Mouse (Mus musculus): Measurements from ENCODE around the gene Cyp2j5.
"Not testable (repeated sequence)": the region's sequence is repeated elsewhere in the genome, so short reads cannot be mapped to it uniquely, and the experiment has no call there.

Cyp2j5 gene

DNA sequence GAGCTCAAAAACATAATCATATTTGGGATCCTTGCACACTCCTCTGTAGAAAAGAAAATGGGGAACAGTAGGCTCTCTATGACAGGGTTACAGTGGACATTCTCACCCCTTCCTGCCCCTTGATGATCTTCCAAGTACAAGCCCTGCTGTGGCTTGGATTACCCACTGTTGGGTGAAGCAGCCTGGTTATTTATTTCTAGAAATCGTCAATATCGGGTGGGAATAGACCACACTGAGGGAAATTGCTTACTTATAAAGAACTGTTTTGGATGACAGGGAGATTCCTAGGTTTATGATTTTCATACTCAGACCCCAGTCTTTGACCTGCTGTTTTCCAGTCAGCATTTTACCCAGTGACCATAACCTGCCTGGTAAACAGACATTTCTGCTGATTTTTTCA lies at the start of gene Cyp2j5:
Cyp2j5 (minus strand) TSS at position 164 of the 400 bp plus-strand sequence.
- no peak for DNase-seq (ENCODE audit: low spot score)

DNA sequence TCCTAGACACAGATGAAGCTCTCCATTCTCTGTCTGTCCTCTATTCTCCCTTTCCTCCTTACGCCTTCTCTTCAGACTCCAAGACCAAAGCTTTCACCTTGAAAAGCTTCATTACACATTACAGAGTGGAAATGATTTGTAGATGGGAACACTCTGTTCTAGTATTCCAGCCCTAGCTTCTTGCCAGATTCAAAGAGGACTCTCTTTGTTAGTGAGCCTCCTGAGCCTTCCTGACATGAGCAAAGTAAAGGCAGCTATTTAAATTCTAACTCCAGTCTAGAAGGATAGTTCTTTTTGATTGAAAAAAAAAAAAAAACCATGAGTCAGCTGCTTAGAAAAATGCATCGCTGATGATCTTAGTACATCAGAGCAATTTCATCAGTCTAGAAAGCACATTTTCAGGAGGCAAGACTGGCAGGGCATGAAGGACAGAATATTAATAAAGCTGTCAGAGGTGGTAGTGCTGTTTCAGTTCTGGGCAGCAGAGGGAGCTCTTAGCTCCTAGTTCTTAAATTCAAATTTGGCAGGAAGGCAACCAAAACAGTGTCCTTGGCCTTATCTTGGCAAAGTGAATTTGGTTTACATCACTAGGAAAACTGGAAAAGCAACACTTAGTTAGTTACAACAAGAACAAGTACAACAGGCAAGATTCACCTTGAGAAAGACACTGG lies 41.5 kb upstream of the Cyp2j5 start:
- DNase-seq (ENCODE audit: low spot score) = no peak

DNA sequence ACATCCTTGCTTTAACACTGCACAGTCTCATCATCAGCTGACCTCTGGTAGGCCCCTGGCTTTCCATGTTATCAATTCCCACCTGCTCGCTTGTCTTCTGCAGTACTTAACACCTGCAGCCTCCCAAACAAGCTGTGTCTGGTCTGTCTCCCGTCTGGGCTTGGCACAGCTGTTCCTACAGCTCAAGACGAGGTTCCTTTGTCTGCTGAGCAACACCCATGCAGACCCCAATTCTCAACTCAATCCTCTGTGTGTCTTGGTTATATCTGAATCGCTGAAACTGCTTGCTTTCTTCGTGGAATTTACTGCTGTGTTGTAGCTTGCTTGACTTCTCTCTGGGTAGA lies 34.2 kb upstream of the Cyp2j5 start:
- no peak for DNase-seq (ENCODE audit: low spot score)

DNA sequence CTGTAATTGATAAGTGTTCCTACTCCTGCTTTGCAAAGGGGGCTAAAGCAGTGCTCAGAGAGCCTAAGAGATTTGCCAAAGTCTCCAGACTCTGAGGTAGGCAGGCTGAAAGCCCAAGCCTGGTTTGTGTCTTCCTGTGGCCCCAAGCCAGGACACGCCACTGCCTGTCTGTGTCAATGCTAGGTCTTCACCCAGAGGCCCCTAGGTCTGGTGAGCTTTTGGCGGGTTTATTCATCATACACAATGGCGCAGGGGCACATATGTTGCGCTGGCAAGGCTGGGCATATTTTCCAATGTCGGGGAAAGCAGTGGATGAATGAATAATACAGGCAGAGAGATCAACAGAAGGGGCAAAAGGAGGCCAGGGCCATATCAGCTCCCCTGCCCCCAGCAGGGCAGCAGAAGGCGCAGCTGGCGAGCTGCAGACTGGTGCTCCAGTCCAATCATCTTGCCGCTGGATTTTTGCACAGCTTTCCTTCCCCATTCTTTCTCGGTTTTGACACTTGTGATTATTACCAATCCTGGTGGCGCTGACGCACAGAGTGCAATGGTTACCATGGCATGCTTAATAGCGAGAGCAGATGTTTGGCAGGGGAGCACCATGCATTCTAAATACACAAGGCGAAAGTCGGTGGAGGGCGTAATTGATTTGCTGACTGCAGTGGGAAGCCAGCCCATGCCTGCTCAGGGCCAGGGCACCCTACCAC lies 33.7 kb upstream of the Cyp2j5 start:
- no peak for DNase-seq (ENCODE audit: low spot score)

DNA sequence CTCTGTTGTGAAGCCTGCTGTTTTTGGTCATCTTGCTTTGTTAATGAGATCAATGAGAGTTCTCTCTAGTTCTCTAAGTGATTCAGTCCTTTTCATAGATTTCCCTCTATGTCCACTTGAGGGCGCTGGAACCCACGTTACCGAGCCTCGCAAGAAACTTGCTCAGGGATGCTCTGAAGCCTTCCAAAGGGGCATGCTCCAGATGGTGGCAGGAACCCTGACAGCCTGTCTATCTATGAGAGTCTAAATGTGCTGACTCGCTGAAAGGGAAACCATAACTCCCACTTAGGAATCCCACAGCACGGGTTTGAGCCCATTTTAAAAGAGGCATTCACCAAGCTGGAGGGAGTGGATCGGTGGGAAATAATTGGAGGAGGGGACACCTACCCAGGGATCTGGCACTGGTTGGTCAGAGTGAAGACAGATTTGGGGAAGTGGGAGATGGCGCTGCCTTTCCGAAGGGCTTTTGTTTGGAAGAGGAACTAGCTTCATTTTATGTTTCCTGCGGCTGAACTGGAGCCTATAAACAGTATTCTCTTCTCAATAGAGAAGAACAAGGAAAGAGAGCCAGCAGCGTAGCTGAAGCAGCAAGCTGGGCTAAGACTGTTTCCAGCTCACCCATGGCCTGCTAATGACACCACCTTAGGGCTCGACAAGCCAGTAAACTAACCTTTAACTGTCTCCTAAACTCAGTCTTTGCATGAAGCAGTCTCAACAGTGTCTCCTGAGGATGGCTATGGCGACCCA lies 32.8 kb upstream of the Cyp2j5 start:
- DNase-seq (ENCODE audit: low spot score) = peak; percentile 27

DNA sequence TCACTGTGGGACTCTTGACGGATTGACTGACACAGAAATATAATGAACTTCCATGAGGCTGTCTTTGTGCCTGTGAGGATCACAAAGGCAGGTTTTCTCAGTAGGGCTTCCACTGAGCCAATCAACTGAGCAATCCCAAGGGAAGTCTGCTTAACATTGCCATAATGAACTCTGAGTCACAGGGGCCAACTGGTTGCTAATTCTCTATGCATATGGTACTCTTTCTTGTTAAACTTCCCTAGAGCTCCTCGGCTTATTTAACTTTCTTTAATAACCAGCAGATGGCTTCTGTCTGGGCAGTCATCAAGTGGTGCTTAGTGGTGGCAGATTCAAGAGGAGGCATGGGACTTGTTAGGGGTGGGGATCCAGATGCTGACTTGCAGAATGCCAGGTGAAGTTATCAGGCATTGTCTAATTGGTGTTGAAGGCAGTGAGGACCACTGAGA lies 23.4 kb upstream of the Cyp2j5 start:
- DNase-seq (ENCODE audit: low spot score) = no peak

DNA sequence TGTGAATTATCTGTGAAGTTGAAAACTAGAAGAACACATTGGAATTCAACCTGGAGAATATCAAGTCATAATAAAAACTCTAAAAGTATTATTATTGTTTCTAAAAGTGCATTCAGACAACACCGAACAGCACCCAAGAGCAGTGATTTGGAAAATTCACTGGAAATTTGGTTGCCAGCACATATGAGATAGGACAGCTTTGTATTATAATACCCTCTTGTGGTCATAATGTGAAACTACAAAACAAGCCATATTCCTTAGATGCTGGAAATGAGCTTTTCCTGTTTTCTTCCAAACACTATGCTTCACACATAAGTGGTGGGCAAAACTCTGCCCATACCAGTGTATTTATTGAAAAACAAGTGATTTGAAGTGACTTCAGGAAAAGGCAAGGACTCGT lies 19.5 kb upstream of the Cyp2j5 start:
- no peak for DNase-seq (ENCODE audit: low spot score)

DNA sequence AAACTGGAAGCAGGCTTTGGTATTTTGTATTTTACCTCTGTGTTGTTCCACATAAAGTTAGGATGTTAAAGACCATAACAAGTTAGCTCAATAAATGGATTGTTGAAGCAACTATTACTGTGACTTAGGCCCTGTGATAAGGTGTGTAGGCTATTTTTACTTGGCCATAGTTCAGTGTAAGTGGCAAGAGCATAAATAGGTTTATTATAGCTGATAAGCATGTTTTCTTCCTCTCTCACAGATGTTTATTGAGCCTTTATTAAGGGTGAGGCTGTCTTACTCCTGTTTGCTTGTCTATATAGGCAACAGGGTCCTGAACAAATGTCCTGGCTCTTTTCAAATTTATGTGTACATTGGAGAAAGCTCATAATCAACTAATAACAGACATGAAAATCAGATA lies 17.0 kb upstream of the Cyp2j5 start:
- DNase-seq (ENCODE audit: low spot score) = no peak

DNA sequence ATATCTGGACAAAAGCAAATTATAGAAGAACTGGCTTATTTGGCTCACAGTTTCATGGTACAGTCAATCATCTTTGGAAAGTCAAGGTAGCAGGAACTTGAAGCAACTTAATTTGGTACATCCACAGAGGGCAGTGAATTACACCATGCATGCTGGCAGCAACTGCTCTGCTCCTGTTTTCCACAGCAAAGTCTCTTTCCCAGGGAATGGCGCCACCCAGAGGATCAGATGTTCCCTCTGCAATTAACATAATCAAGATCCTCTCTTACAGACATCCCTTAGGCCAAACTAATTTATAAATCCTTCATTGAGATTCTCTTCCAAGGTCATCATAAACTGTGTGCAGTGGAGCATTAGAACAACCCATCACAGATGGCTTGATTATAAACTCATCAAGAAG lies 16.3 kb upstream of the Cyp2j5 start:
- DNase-seq (ENCODE audit: low spot score) = no peak

DNA sequence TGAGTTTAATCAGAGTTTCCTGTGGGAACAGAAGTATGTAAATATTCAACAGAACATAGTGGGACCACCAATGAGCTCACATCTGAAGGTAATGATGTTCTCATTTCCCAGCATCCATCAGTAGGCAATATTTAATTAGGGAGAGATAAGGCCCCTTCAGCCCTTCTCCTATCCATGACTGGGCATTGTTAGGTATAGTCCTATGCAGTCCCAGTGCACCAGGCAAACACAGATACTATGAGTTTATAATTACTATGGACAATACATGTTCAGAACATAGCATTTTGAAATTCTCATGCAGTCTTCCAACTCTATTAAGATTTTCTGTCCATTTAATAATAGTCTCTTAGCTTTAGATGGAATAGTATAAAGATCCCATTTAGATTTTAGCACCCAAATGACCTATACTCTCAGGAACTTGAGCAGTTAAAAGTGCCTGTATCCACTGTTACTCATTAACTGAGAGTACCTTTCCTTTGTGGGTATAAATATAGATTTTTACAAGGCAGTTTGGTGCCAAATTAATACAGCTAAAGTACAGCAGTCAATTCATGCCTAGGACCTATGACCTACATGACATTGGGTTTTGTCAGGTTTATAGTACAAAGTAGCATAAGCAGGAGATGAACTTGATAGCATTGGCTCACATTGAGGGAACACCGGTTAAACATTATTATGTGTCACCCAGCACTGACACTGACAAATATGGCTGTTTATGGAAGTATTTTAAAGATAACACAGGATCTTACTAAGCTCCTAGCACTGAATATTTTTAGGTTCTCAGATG lies 907 bp upstream of the Cyp2j5 start:
- DNase-seq (ENCODE audit: low spot score) = no peak

DNA sequence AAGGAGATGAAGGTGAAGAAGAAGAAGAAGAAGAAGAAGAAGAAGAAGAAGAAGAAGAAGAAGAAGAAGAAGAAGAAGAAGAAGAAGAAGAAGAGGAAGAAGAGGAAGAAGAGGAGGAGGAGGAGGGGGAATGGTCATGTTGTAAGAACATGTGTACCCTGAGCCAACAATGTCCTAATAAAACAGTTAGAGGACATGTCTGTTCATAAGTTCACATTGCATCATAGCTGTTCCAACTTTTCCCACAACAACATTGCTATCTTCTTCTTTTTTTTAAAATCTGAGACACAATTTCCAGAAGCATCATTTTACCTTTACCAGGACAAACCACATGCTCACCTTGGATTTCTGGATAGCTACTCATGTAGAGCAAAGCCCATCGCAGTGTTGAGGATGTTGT lies 28.5 kb downstream of the Cyp2j5 start:
- no peak for DNase-seq (ENCODE audit: low spot score)

DNA sequence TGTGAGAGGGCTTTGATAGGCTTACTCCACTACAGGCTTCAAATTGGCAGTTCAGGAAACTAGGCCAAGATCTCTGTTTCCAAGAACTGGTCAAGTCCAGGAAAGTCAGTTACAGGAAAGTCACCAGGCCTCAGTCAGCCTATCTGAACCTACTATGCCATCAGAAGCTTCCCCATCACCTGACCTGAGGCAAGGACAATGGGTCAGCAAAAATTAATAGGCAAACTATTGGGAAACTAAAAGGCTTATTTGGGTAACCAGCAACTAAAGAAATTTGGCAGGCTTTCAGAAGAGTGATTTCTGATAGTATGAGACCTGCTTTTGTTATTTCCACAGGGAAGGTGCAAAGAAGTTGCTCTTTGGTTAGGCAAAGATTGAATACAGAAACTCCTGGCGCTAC lies 41.5 kb downstream of the Cyp2j5 start:
- DNase-seq (ENCODE audit: low spot score) = no peak

DNA sequence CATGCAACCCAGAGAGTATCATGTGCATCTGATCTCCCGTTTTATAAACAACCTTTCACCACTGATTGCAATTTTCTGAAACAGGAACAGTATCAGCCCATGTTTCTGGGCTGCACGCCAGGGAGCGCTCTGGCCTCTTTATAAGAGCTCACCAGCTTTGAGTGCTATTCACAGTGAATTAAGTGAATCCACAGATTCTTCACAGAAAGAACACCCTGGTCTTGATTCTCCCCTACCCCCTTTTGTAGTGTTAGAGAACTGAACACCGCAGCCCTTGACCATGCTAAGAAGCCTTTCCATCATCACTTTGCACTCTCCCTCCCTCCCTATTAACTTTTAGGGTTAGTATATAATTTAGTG lies 72.2 kb downstream of the Cyp2j5 start:
- DNase-seq (ENCODE audit: low spot score) = peak; percentile 19

DNA sequence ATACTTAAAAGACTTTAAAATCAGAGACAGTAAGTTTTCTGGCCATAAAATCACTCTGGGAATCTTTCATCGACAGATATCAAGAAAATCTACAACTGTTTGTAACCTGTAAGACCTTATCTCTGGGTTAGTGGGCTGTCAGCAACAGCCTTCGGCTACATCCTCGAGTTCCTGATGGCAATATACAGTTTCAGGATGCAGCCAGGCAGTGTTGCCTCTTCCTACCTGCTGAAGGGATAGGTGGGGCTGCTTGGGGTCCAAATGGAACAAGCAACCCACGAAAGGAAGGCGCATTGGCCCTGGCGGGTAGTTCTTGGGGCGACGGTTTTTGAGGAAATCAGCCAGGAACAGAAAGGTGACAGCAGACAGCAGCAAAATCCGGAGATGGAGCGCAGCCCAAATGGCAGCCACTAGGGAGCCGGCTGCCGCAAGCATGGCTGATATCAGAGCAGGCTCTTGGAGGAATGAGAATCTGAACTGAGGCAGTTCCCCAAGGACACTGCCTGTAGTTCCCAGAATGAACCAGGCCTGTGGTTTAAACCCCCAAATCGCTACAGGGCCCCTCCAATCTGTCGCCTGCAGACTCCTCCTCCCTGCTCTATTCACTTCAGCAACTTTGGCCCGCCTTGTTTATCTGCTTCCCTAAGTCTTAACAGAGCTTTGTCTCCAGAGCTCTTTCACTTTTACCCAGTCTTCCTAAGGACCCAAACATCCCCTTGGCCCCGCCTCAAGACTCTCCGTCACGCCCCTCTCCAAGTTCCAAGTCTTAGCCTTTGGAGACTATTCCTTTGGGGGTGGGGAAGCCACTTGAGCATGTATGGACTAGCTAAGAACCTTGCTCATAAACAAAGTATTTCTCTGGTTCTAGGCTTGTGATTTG lies 72.8 kb downstream of the Cyp2j5 start, which contains the start of gene Cyp2j9:
Cyp2j9 (minus strand) TSS at position 668 of the 880 bp plus-strand sequence.
- peak; percentile 49 for DNase-seq (ENCODE audit: low spot score)

DNA sequence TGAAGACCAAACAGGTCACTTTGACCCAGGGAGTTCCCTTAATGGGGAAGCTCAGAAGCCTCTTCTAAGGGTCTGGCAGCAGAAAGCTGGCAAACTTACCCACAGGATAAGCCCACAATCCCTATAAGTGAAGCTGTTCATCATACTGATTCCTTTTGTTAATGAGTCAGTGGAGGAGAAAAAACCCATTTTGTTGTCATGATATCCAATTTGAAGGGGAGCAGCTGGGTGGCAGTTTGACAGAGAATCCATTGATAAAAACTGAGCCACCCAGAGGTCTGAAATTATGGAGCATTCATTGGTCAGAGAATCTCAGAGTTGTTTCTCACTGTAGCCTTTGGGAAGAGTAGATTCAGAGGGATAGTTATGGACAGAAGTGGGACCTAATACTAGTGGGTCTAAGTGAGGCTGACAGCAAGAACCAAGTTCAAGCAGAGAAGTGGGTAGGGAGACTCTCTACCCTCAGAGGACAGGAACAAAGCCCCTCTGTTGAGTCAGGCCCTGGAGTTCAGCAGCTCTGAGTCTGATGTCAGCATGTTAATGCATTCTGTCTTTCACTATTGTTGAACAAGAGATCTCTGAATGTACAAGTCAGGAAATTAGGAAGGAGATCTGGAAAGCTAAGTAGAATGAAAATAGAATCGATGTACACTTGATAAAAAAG lies 82.4 kb downstream of the Cyp2j5 start:
- no peak for DNase-seq (ENCODE audit: low spot score)

DNA sequence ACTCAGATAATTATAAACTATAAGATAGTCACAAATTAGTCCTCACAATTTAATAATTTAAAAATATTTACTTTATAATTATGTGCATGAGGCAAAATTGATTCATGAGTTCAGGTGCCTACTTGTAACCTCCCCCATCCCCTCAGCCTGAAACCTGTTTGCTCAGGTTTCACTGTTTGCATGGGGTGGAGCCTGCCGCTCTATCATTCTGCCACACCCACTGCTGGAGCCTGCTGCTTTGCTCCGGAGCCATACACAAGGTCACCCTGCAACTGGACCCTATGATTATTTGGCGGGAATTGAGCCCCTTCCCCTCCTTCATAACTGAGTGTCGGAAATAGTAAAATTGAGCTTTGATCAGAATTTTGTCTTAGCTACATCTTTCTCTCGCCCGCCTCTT lies 83.6 kb downstream of the Cyp2j5 start:
- not testable (repeated sequence) for DNase-seq (ENCODE audit: low spot score)
